Mouse (Mus musculus) spleen, adult 2 months (tissue): ENCODE measurements around the gene Retsat.

Experiments
- CTCF ChIP-seq: fragments of 200-500 bp; IDR thresholded peaks from 2 replicates; pipeline ENCODE4 v1.5.1; 2011; ENCODE audit warnings: mild to moderate bottlenecking, inconsistent platforms; ENCODE audit not compliant: insufficient read depth, insufficient read length, insufficient replicate concordance; ENCODE audit errors: extremely low read depth
- POLR2A ChIP-seq: fragments of 200-500 bp; IDR thresholded peaks from 2 replicates; pipeline ENCODE4 v1.6.1; 2011; ENCODE audit warnings: low read depth, low read length, inconsistent platforms

- TF ChIP-seq POLR2A = no peak
- TF ChIP-seq CTCF = no peak
Measured at GRCm38 (mm10) chr6:72627276-72627675, 29.0 kb downstream of the Retsat start.
